Mouse (Mus musculus) heart, adult 2 months (tissue): Measurements from ENCODE around the gene Naa25. TPM values are rescaled to one million over a fixed set of nuclear protein-coding genes. Genes with fewer than 3 reads are reported as not detected.
A peak's percentile ranks its signal among the peaks of the same experiment; 100 is the strongest.

Source experiments
- DNase-seq, 2 experiments: peaks; one replicate each; pipeline ENCODE4 v3.0.0; 2021
- H3K27ac ChIP-seq: fragments of 200-600 bp; 2 replicates; pipeline ENCODE4 v1.8.1; 2022
- H3K27me3 ChIP-seq: fragments of 200-500 bp; 2 replicates; pipeline ENCODE4 v1.6.1; 2012; ENCODE audit warnings: mild to moderate bottlenecking, low read length, inconsistent platforms, mixed read lengths; ENCODE audit not compliant: control insufficient read depth, insufficient read depth
- H3K36me3 ChIP-seq: fragments of 200-500 bp; 2 replicates; pipeline ENCODE4 v1.6.1; 2012; ENCODE audit warnings: low read length, inconsistent platforms; ENCODE audit not compliant: control insufficient read depth, insufficient read depth
- H3K4me1 ChIP-seq: fragments of 200-500 bp; 2 replicates; pipeline ENCODE4 v1.6.1; 2011; ENCODE audit warnings: low read length; ENCODE audit not compliant: control insufficient read depth, insufficient read depth
- H3K4me3 ChIP-seq: fragments of 200-600 bp; 2 replicates; pipeline ENCODE4 v1.8.1; 2022
- H3K79me2 ChIP-seq: fragments of 200-500 bp; replicated peaks from 2 replicates; pipeline ENCODE4 v1.6.1; 2012; ENCODE audit warnings: mild to moderate bottlenecking, inconsistent platforms, low read length, moderate library complexity, mixed read lengths; ENCODE audit not compliant: control insufficient read depth, insufficient read depth
- H3K9ac ChIP-seq: fragments of 200-500 bp; 2 replicates; pipeline ENCODE4 v1.6.1; 2012; ENCODE audit warnings: low read depth, mild to moderate bottlenecking, control low read depth, inconsistent platforms, low read length, mixed read lengths
- CTCF ChIP-seq: fragments of 200-600 bp; IDR thresholded peaks from 2 replicates; pipeline ENCODE4 v1.8.1; 2022; ENCODE audit warnings: antibody characterized with exemption, mild to moderate bottlenecking, moderate library complexity
- EP300 ChIP-seq: fragments of 200-500 bp; IDR thresholded peaks from 2 replicates; pipeline ENCODE4 v1.6.1; 2011; ENCODE audit warnings: low read depth, low read length, control low read depth; ENCODE audit not compliant: insufficient read depth
- POLR2A ChIP-seq: fragments of 200-500 bp; IDR thresholded peaks from 2 replicates; pipeline ENCODE4 v1.6.1; 2011; ENCODE audit warnings: mild to moderate bottlenecking, low read depth, low read length, control low read depth; ENCODE audit not compliant: insufficient read depth
- WGBS: fragments of 180-500 bp; shearing (Covaris S2); methylation state at CpG from one replicate; pipeline ENCODE4 v1.1.7; 2018; 5-methylcytosine and 5-hydroxymethylcytosine counted together
- intact Hi-C: fragments of 180-260 bp; cut with DNase I; formaldehyde crosslinking; loops from one replicate; pipeline ENCODE4 v1.15.1; 2025
- polyA plus RNA-seq: library from polyadenylated mRNA; depleted of rRNA; stranded (reverse); fragments of >200 nt; gene quantifications from 2 replicates; pipeline ENCODE4 v1.2.3, GENCODE M21; 2012
- total RNA-seq, 2 experiments: library from RNA; stranded (reverse); gene quantifications; 2 replicates each; pipeline ENCODE4 v1.2.3; 2021

The Naa25 gene
- total and polyA plus RNA-seq, 3 experiments = 7.1 to 22.5 (median 21.3) TPM

DNA sequence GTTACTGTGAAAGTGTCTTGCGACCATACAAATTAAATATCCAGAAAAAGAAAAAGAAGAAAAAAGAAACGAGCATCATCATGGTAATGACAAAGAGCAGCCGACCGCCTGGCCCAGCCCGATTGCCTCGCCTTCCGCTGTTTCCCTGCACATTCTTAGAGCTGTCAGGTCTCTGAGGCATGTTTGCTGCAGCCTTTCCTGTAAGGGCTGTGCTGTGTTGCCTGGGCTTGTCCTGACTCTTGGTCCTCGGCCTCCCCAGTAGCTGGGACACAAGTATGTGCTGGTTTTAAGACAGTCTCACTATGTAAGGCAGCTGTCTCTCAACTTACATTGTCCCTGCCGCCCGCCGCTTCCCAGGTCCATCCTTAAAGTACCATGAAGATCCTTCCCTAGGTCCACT, 41.0 kb downstream of the Naa25 start:
- no peak for DNase-seq
- no peaks in the 10 kb centered on the region for H3K79me2 ChIP-seq
- H3K27ac ChIP-seq = no peak overlapping the region
- H3K36me3 ChIP-seq = no peaks in the 10 kb centered on the region
- WGBS = 87% methylated on average over 11 of the region's 11 CpGs
- intact Hi-C loops = no loop called here
- no peaks in the 10 kb centered on the region for H3K27me3 ChIP-seq
- TF ChIP-seq CTCF = no peak
- no peak for TF ChIP-seq POLR2A
- no peak for TF ChIP-seq EP300
- H3K4me3 ChIP-seq = no peak overlapping the region
- no peaks in the 10 kb centered on the region for H3K4me1 ChIP-seq
- no peak overlapping the region for H3K9ac ChIP-seq

DNA sequence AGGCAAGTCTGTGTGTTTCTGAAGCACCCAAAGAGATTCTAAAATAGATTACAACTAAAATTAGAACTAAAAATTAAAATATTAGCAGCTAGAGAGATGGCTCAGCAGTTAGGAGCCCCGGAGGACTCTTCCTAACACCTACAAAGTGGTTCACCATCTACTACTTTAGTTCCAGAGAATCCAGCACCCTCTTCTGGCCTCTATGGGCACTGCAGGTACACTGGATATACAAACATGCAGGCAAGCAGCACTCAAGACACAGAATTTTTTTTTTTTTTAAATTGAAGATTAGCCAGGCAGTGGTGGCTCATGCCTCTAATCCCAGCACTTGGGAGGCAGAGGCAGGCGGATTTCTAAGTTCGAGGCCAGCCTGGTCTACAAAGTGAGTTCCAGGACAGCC, 45.8 kb downstream of the Naa25 start:
- 93% methylated on average over 3 of the region's 3 CpGs for WGBS
- Histone ChIP-seq H3K79me2 (no peaks in the 10 kb centered on the region), H3K36me3 (no peaks in the 10 kb centered on the region), H3K27me3 (no peaks in the 10 kb centered on the region), H3K4me1 (no peaks in the 10 kb centered on the region), H3K27ac (no peak overlapping the region), H3K9ac (no peak overlapping the region), H3K4me3 (no peak overlapping the region)
- DNase-seq = no peak
- TF ChIP-seq CTCF (peak; percentile 58), POLR2A (no peak)
- intact Hi-C loops = loop anchor here (5.0 kb wide), 1 partner anchor 34 kb away; no protein-coding TSS in a partner anchor

DNA sequence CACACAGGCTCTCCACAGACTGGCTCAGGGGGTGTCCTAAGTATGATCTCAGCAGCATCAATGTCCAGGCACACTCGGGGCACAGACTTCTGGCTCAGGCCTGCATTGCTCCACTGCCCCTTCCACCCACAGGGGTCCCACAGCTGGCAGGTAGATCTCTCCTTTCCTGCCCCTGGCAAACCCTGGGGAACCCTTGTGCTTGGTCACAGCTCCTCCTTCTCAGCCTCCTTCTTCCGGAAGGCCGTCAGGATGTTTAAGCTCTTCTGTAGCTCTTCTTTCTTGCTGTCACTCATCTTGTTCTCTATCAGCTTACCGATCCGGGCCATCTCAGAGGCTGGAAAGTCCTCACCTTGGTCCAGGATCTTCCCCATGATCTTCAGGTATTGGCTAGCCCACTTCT, 47.1 kb downstream of the Naa25 start:
- H3K4me3 ChIP-seq = no peak overlapping the region
- intact Hi-C loops = loop anchor here (5.0 kb wide), 1 partner anchor 32 kb away; no protein-coding TSS in a partner anchor
- no peaks in the 10 kb centered on the region for H3K4me1 ChIP-seq
- H3K9ac ChIP-seq = no peak overlapping the region
- no peaks in the 10 kb centered on the region for H3K79me2 ChIP-seq
- TF ChIP-seq CTCF = no peak
- TF ChIP-seq POLR2A = no peak
- no peak for TF ChIP-seq EP300
- DNase-seq = no peak
- no peaks in the 10 kb centered on the region for H3K27me3 ChIP-seq
- WGBS = 82% methylated on average over 5 of the region's 5 CpGs
- H3K36me3 ChIP-seq = no peaks in the 10 kb centered on the region
- no peak overlapping the region for H3K27ac ChIP-seq

DNA sequence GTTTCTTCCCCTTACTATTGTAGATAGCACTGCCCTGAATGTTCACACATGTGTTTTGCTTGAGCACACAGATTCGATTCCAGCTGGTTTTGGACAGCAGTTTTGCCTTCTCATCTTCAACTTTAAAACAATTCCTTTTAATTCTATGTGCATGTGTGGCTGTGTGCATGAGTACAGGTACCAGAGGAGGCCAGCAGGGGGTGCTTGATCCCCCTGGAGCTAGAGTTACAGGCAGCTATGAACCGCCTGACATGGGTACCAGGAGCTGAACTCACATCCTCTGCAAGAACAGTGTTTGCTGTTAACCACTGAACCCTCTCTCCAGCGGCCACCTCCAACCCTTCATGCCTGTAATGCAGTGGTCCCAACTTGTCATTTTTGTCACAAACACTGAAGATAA, 50.7 kb downstream of the Naa25 start:
- no peak for TF ChIP-seq EP300
- TF ChIP-seq CTCF = peak; percentile 53
- DNase-seq = no peak
- no peak overlapping the region for H3K4me3 ChIP-seq
- 95% methylated on average over 3 of the region's 3 CpGs for WGBS
- H3K9ac ChIP-seq = no peak overlapping the region
- H3K4me1 ChIP-seq = peaks cover 3% of the 10 kb centered on the region
- intact Hi-C loops = no loop called here
- H3K79me2 ChIP-seq = no peaks in the 10 kb centered on the region
- H3K27me3 ChIP-seq = no peaks in the 10 kb centered on the region
- H3K27ac ChIP-seq = no peak overlapping the region
- no peaks in the 10 kb centered on the region for H3K36me3 ChIP-seq

DNA sequence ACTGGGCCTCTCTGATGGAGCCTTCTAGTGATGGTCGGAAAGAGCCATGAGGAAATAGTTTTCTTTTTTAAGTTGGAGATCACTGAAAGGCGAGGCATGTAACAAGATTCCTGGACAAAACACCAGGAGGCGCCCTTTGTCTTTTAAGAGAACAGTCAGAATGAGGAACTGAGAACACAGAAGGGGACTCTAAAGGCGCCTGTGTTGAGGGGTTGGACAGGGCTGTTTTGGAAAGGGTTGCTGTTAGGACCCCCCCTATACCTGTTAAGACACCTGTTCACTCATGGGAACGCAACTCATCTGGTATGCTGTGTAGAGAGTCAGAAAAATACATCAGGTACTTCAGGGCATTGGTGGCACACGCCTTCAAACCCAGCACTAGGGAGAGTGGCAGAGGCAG, 52.2 kb downstream of the Naa25 start:
- Histone ChIP-seq H3K27ac (no peak overlapping the region), H3K4me1 (peaks cover 10% of the 10 kb centered on the region), H3K4me3 (no peak overlapping the region), H3K79me2 (no peaks in the 10 kb centered on the region), H3K9ac (no peak overlapping the region), H3K27me3 (no peaks in the 10 kb centered on the region), H3K36me3 (no peaks in the 10 kb centered on the region)
- DNase-seq = peak; percentile 45 to 48
- TF ChIP-seq EP300 (no peak), POLR2A (no peak), CTCF (peak; percentile 64)
- 59% methylated on average over 6 of the region's 6 CpGs for WGBS
- intact Hi-C loops = loop anchor here (1.0 to 2.0 kb wide), 2 partner anchors 27 to 247 kb away; no protein-coding TSS in a partner anchor

DNA sequence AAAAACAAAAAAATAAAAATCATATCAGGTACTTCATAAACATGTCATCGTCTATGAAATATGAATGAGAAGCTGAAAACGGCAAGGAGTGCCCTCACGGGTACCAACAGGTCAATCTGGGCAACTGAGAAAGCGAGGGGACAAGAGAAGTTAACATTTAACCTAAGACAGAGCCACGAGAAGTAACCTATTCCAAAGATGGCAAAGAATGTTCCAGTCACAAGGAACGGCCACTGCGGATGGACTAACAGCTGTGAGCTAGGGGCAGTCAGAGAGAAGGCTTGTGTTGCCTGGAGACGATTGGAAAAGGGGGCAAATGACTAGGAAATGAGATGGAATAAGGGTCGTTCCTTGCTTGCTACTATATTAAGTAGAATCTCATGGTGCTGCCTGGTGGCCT, 52.7 kb downstream of the Naa25 start:
- Histone ChIP-seq H3K27me3 (no peaks in the 10 kb centered on the region), H3K4me1 (peaks cover 10% of the 10 kb centered on the region), H3K36me3 (no peaks in the 10 kb centered on the region), H3K9ac (no peak overlapping the region), H3K27ac (no peak overlapping the region), H3K4me3 (no peak overlapping the region), H3K79me2 (no peaks in the 10 kb centered on the region)
- 83% methylated on average over 9 of the region's 9 CpGs for WGBS
- TF ChIP-seq EP300 (no peak), CTCF (no peak), POLR2A (no peak)
- DNase-seq = no peak
- intact Hi-C loops = loop anchor here (1.0 to 2.0 kb wide), 2 partner anchors 27 to 248 kb away; no protein-coding TSS in a partner anchor
